Mouse (Mus musculus) intestine, postnatal 0 days (tissue): ENCODE measurements at regions not wholly inside any gene's neighbourhood (a gene's known extent, or its start where the extent isn't known, plus 50 kb on each side); places are given as distances from the start of the nearest gene placed in this dataset.

ENCODE experiments used
- ATAC-seq: fragments of 200-750 bp; cut with Nextera tagmentation; 2 replicates; pipeline ENCODE4 v1.8.0; 2017; ENCODE audit warnings: mild to moderate bottlenecking, moderate TSS enrichment, moderate library complexity
- H3K27ac ChIP-seq: fragments of 300-500 bp; sonication (generic); 2 replicates; pipeline ENCODE4 v1.5.1; 2014; ENCODE audit warnings: mild to moderate bottlenecking, low read depth, low read length, moderate library complexity
- H3K27me3 ChIP-seq: fragments of 300-500 bp; sonication (generic); replicated peaks from 2 replicates; pipeline ENCODE4 v1.6.1; 2014; ENCODE audit warnings: low read length, mixed read lengths; ENCODE audit not compliant: control insufficient read depth, insufficient read depth
- H3K36me3 ChIP-seq: fragments of 300-500 bp; sonication (generic); 2 replicates; pipeline ENCODE4 v1.6.1; 2014; ENCODE audit warnings: mild to moderate bottlenecking, moderate library complexity; ENCODE audit not compliant: control insufficient read depth, insufficient read depth
- H3K4me1 ChIP-seq: fragments of 300-500 bp; sonication (generic); replicated peaks from 2 replicates; pipeline ENCODE4 v1.6.1; 2014; ENCODE audit warnings: antibody characterized with exemption, low read length, mixed read lengths; ENCODE audit not compliant: control insufficient read depth, insufficient read depth
- H3K4me2 ChIP-seq: fragments of 300-500 bp; sonication (generic); replicated peaks from 2 replicates; pipeline ENCODE4 v1.6.1; 2014; ENCODE audit warnings: low read depth, mild to moderate bottlenecking, moderate library complexity
- H3K4me3 ChIP-seq: fragments of 300-500 bp; sonication (generic); 2 replicates; pipeline ENCODE4 v1.5.1; 2014; ENCODE audit warnings: low read depth, low read length
- H3K9ac ChIP-seq: fragments of 300-500 bp; sonication (generic); 2 replicates; pipeline ENCODE4 v1.6.1; 2014; ENCODE audit warnings: mild to moderate bottlenecking, low read depth, low read length
- H3K9me3 ChIP-seq: fragments of 300-500 bp; sonication (generic); 2 replicates; pipeline ENCODE4 v1.6.1; 2016; ENCODE audit warnings: mixed run types; ENCODE audit not compliant: control insufficient read depth
- CTCF ChIP-seq: sonication (generic); IDR thresholded peaks from 2 replicates; pipeline ENCODE4 v1.5.1; 2016; ENCODE audit warnings: low read depth, mild to moderate bottlenecking, control low read depth, antibody characterized with exemption, moderate library complexity
- WGBS: fragments of 180-500 bp; shearing (Covaris S2); extraction: QIAGEN DNeasy Blood & Tissue Kit; methylation state at CpG from one replicate; pipeline ENCODE4 v1.1.7; 2014; 5-methylcytosine and 5-hydroxymethylcytosine counted together

DNA sequence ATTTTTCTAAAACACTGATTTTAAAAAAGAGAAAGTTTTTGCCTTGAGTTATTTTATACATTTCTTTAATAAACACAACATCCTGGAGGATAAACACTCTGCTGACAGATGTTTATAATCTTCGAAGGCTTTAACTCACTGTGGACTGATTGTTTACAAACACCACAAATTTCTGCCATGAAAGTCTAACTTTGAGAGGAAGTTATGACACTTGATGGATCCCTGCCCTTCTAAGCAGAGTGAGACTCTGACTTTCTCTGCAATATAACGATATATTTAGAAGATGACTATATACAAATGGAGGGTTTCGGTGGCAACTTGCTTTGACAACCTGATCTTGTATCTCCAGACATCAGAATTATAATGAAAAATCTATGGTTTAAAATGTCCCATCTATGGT, 179.7 kb upstream of the Casp1 start:
- Histone ChIP-seq H3K4me3 (no peak overlapping the region), H3K4me2 (no peak overlapping the region), H3K9me3 (no peaks in the 10 kb centered on the region), H3K36me3 (no peaks in the 10 kb centered on the region), H3K27ac (no peak overlapping the region), H3K4me1 (no peaks in the 10 kb centered on the region), H3K9ac (no peak overlapping the region), H3K27me3 (no peaks in the 10 kb centered on the region)
- no peak for ATAC-seq
- WGBS = 54% methylated on average over 3 of the region's 3 CpGs
- no peak for TF ChIP-seq CTCF

DNA sequence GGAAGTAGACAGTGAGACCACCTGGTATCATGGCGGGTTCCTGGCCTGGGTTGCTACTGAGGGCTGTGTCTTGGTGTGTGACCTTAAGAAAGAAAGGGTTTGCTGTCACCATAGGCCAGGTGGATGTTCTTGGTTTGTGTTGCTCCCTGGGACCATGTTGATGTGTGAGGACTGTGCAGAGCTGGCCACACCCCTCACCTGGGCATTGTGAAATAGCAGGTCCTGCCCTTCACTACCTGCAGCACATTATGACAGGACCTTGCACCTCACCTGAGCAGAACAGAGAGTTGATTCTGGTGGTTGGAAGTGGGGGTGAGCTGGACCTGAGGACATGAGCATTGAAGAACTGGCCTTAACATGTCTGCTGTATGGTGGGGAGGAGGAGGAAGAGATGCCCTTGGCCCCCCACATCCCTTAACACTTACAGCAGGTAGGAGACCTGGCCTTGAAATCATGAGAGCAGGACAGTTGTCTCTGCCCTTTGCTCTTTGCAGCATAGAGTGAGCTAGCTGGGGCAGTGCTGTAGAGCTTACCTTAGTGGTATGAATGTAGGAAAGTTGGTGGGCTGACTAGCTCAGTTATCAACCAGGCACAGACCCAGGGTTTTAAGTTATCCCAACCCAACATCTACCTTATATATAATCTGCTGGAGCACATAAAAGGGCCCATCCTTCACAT, 177.0 kb upstream of the Casp1 start:
- H3K4me1 ChIP-seq = no peaks in the 10 kb centered on the region
- ATAC-seq = peak; percentile 83
- no peak overlapping the region for H3K27ac ChIP-seq
- H3K27me3 ChIP-seq = no peaks in the 10 kb centered on the region
- H3K4me2 ChIP-seq = no peak overlapping the region
- TF ChIP-seq CTCF = no peak
- no peak overlapping the region for H3K9ac ChIP-seq
- H3K9me3 ChIP-seq = no peaks in the 10 kb centered on the region
- no peaks in the 10 kb centered on the region for H3K36me3 ChIP-seq
- 84% methylated on average over 1 of the region's 1 CpGs for WGBS
- H3K4me3 ChIP-seq = no peak overlapping the region

DNA sequence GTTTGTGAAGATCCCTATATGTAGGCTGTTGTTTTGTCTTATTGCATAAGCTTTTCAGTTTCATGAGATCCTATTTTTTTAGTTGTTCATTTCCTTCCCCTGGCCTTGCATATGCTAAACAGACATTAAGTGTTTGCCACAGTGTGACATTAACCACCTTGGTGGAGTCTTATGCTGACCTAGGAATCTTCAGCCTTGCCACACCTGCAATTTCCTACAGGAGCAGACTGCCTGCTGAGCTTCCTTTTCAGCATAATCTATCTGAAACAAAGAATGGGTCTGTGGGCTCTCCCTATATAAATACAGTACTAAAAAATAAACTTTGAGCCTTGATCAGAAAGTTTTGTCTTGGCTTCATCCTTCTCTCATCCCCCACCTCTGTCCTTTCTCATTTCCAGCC, 171.5 kb upstream of the Casp1 start:
- H3K4me1 ChIP-seq = no peaks in the 10 kb centered on the region
- no peak for ATAC-seq
- no peaks in the 10 kb centered on the region for H3K9me3 ChIP-seq
- no peak overlapping the region for H3K27ac ChIP-seq
- no peak overlapping the region for H3K4me3 ChIP-seq
- no peaks in the 10 kb centered on the region for H3K36me3 ChIP-seq
- H3K27me3 ChIP-seq = no peaks in the 10 kb centered on the region
- no peak for TF ChIP-seq CTCF
- H3K4me2 ChIP-seq = no peak overlapping the region
- H3K9ac ChIP-seq = no peak overlapping the region

DNA sequence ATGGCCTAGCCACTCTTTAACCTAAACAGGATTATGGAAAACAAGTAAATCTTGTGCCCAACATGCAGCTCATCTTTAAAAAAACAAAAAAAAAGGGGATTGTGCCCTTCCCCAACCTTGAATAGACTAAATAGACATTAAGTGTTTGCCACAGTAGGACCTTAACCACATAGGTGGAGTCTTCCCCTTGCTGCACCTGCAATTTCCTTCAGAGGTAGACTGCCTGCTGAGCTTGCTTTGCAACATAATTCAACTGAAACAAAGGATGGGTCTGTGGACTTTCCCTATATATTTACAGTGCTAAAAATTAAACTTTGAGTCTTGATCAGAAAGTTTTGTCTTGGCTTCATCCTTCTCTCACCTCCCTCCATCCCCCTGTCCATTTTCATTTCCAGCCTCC, 165.9 kb upstream of the Casp1 start:
- no peak for TF ChIP-seq CTCF
- Histone ChIP-seq H3K27ac (no peak overlapping the region), H3K9me3 (no peaks in the 10 kb centered on the region), H3K4me1 (no peaks in the 10 kb centered on the region), H3K36me3 (no peaks in the 10 kb centered on the region), H3K27me3 (no peaks in the 10 kb centered on the region), H3K4me3 (no peak overlapping the region), H3K9ac (no peak overlapping the region), H3K4me2 (no peak overlapping the region)
- ATAC-seq = no peak

DNA sequence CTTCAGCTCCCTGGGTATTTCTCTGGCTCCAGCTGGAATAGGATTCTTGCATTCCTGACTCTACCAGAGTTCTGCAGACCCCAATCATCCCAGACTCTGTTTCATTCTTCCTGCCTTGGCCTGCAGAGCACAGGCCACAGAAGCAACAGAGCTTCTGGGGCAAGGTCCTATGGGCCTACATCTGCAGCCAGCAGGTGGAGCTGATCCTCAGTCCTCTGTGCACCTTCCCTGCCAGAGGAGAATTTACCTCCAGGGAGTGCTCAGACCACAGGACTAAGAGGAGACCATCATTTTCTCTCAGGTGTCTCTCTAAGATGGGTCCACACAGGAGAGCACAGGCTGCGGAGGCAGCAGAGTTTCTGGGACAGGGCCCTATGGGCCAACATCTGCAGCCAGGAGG, 151.7 kb upstream of the Casp1 start:
- ATAC-seq = no peak
- H3K27me3 ChIP-seq = no peaks in the 10 kb centered on the region
- H3K9me3 ChIP-seq = no peaks in the 10 kb centered on the region
- H3K27ac ChIP-seq = no peak overlapping the region
- no peak overlapping the region for H3K9ac ChIP-seq
- no peak overlapping the region for H3K4me2 ChIP-seq
- 93% methylated on average over 1 of the region's 1 CpGs for WGBS
- no peaks in the 10 kb centered on the region for H3K4me1 ChIP-seq
- H3K4me3 ChIP-seq = no peak overlapping the region
- peak; percentile 59 for TF ChIP-seq CTCF
- no peaks in the 10 kb centered on the region for H3K36me3 ChIP-seq
